Mouse (Mus musculus) heart, embryonic 13.5 days (tissue): ENCODE results near the gene Fzd10. TPM values are rescaled to one million over a fixed set of nuclear protein-coding genes. Genes with fewer than 3 reads are reported as not detected.

Experiments used
- ATAC-seq: fragments of 200-750 bp; cut with Nextera tagmentation; 2 replicates; pipeline ENCODE4 v1.8.0; 2017; ENCODE audit warnings: moderate TSS enrichment; ENCODE audit not compliant: insufficient number of reproducible peaks, low FRiP score, low TSS enrichment; ENCODE audit errors: extremely low read depth
- H3K27ac ChIP-seq: fragments of 300-500 bp; sonication (generic); replicated peaks from 2 replicates; pipeline ENCODE4 v1.5.1; 2015; ENCODE audit warnings: moderate library complexity, mild to moderate bottlenecking, inconsistent platforms
- H3K27me3 ChIP-seq: fragments of 300-500 bp; sonication (generic); replicated peaks from 2 replicates; pipeline ENCODE4 v1.6.1; 2015; ENCODE audit warnings: mild to moderate bottlenecking, inconsistent platforms
- H3K36me3 ChIP-seq: fragments of 300-500 bp; sonication (generic); 2 replicates; pipeline ENCODE4 v1.6.1; 2015; ENCODE audit warnings: mild to moderate bottlenecking, inconsistent platforms
- H3K4me1 ChIP-seq: fragments of 300-500 bp; sonication (generic); 2 replicates; pipeline ENCODE4 v1.6.1; 2015; ENCODE audit warnings: inconsistent platforms
- H3K4me2 ChIP-seq: fragments of 300-500 bp; sonication (generic); 2 replicates; pipeline ENCODE4 v1.6.1; 2015; ENCODE audit warnings: inconsistent platforms, mild to moderate bottlenecking, moderate library complexity
- H3K4me3 ChIP-seq: fragments of 300-500 bp; sonication (generic); 2 replicates; pipeline ENCODE4 v1.5.1; 2015; ENCODE audit warnings: moderate library complexity, mild to moderate bottlenecking, inconsistent platforms
- H3K9ac ChIP-seq: fragments of 300-500 bp; sonication (generic); 2 replicates; pipeline ENCODE4 v1.6.1; 2015; ENCODE audit warnings: inconsistent platforms, mild to moderate bottlenecking, moderate library complexity
- H3K9me3 ChIP-seq: fragments of 300-500 bp; sonication (generic); 2 replicates; pipeline ENCODE4 v1.6.1; 2016; ENCODE audit warnings: inconsistent platforms
- WGBS: fragments of 180-500 bp; shearing (Covaris S2); methylation state at CpG from one replicate; pipeline ENCODE4 v1.1.7; 2015; ENCODE audit warnings: mixed read lengths; 5-methylcytosine and 5-hydroxymethylcytosine counted together
- polyA plus RNA-seq: library from polyadenylated mRNA; unstranded; fragments of >200 nt; fragmentation: Nextera tagmentation; extraction: Ambion mirVana; gene quantifications from 2 replicates; pipeline ENCODE4 v1.2.1, GENCODE M21; 2015

The Fzd10 gene
- 0.36 and 0.39 TPM in 2 replicates for polyA plus RNA-seq

DNA sequence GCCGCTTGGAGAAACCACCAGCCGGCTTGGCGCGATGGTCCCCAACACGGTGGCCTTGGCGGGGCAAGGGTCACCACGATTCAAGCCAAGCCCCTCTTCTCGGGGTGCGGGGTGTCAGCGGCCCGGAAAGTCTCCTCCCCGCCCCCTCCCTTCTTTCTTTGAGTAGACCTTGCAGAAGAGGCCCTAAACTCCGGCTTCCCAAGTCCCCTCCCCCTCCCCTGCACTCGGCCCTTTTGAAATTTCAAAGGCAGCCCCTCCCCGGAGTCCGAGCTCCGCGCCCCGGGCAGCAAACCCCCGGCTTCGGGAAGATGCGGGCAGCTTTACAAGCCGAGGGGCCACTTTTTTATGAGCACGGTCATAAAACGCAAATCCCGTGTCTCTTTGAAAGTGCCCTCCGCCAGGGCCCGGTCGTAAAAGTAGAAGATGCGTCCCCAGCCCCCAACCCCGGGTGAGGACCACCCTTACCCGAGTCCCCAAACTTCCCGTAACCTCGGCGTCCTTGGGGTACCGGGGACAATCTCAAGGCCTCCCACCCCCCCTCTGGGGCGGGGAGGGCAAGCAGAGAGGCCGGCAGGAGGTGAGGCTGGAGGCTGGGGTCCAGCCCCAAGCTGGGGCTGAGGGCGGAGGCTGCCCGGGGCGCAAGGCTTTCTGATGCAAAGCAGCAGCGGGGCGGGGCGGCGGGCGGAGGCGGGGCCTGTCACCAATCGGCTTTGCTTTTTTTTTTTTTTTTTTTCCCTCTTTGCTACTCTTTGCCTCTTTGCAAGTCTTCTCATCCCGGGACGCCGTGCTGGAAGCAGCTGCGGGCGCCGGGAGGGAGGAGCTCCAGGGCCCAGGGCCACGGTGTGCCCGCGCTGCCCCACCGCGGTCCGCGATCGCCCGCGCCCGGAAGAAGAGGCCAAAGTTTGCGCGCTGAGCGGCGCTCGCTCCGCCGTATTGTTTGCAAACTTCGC is at the start of gene Fzd10:
Gene Fzd10, plus strand, starts transcription at position 773 of the 950 bp plus-strand sequence.
- H3K9me3 ChIP-seq = no peaks in the 10 kb centered on the region
- no peak within 1 kb of the TSS for H3K27ac ChIP-seq
- ATAC-seq = no peak
- no peaks in the 10 kb centered on the region for H3K36me3 ChIP-seq
- H3K4me2 ChIP-seq = peak within 1 kb of the TSS; percentile 94
- peaks cover 38% of the 10 kb centered on the region for H3K4me1 ChIP-seq
- peak within 1 kb of the TSS; percentile 78 for H3K9ac ChIP-seq
- peak within 1 kb of the TSS; percentile 73 for H3K4me3 ChIP-seq
- WGBS = under 1% methylated on average over 68 of the region's 73 CpGs
- H3K27me3 ChIP-seq = peaks cover 100% of the 10 kb centered on the region

DNA sequence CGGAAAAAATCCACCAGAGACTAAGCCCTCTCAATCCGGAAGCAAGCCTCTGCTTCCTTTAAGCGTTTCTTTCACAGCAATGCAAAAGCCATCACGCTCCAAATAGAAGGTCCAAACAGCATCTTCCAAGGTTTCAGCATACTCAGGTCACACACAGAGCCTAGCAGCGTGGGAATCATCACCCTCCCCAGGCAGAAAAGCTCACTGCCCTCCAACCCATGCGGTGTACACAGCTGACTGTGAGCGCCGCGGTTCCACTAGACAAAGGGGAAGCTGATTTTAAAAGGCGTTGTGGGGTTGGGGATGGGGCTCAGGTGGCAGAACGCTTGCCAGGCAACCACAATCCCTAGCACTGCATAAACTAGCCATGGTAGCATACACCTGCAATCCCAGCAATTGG is 49.2 kb upstream of the Fzd10 start:
- Histone ChIP-seq H3K9ac (no peak overlapping the region), H3K27ac (no peak overlapping the region), H3K9me3 (no peaks in the 10 kb centered on the region), H3K36me3 (no peaks in the 10 kb centered on the region), H3K4me2 (peak overlapping the region; percentile 59), H3K4me1 (peaks cover 7% of the 10 kb centered on the region; the same call in 1 of the 2 replicates), H3K27me3 (peaks cover 36% of the 10 kb centered on the region), H3K4me3 (peak overlapping the region; percentile 33)
- WGBS = 9% methylated on average over 11 of the region's 11 CpGs
- ATAC-seq = no peak

DNA sequence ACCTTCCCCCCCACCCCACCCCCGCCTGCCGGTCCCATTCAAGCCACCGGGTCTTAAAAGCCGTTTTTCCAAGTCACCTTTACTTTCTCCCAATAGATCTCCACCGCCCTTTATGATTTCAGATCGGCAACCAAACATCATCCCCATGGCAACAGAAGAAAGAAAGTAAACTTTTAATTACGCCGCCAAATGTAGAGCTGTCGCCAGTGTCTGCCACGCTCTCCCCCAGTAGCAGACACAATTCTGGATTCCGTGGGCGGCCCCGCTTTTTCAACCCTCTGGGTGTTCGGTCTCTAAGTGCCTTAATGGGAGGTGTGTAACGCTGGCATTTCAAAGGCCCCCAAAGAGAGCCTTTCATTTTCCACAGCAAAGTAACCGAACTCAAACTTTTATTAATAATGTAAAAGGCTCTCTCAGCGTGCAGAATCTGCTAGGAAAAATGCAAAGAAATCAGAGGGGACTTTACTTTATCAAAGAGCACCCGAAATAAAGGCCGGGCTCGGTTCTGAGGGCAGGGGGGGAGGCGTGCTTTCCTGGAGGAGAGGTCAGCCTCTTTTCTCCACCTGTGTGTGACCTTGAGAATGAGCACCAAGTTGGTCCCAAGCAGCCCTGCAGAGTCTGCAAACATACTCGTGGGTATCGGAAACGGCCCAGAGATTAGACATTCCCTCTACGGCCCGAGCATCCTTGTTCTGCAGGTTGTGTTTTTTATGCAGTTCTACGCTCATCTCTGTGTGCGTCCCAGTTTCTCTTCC is 48.3 kb upstream of the Fzd10 start:
- WGBS = 11% methylated on average over 28 of the region's 28 CpGs
- Histone ChIP-seq H3K9me3 (no peaks in the 10 kb centered on the region), H3K27ac (no peak overlapping the region), H3K4me3 (peak overlapping the region; percentile 33), H3K4me2 (peak overlapping the region; percentile 59), H3K27me3 (peaks cover 36% of the 10 kb centered on the region), H3K4me1 (peaks cover 7% of the 10 kb centered on the region; the same call in 1 of the 2 replicates), H3K9ac (no peak overlapping the region), H3K36me3 (no peaks in the 10 kb centered on the region)
- no peak for ATAC-seq

DNA sequence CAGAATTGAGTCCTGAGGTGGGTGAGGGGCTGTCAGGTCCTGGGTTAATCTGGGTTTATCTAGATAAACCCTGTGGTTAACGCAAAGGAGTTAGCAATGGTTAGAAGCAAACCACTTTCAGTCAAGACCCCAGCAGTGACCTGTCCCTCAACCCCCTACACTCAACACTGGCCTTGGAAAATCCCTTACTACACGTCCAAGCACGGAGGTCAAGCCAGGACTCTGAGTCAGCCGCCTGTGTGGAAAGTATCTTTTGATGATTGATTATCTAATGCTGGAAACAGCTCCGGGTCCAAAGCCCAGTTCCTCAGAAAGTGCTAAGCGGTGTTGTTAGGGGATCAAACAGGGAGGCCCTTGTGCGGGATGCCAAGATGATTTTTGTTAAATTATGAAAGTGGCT is 42.5 kb upstream of the Fzd10 start:
- no peak overlapping the region for H3K9ac ChIP-seq
- peaks cover 7% of the 10 kb centered on the region for H3K27me3 ChIP-seq
- H3K36me3 ChIP-seq = no peaks in the 10 kb centered on the region
- peaks cover 7% of the 10 kb centered on the region for H3K9me3 ChIP-seq
- H3K4me3 ChIP-seq = no peak overlapping the region
- H3K4me2 ChIP-seq = no peak overlapping the region
- 0 out of 2 replicates have a peak, but pooled peaks cover 3% of the 10 kb centered on the region for H3K4me1 ChIP-seq
- WGBS = 14% methylated on average over 7 of the region's 7 CpGs
- no peak for ATAC-seq
- no peak overlapping the region for H3K27ac ChIP-seq

DNA sequence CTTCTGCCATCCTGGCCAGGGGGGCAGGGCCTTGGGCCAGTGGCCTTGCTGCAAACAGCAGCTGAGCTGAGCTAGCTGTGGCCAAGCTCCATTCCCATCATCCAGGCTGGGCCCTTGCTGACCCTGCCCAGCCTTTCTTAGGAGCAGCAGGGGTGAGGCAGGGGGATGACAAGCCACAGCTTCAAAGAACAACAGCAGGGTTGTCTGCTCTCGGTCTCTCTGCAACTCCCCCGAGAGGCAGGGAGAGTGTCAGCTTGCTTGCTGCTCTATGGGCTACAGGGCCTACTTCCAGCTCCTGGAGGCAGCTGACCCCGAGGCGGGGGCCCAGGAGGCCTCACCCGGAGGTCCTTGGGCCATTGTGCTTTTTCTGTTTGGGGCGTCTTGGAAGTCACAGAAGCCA is 33.3 kb upstream of the Fzd10 start:
- no peak overlapping the region for H3K4me3 ChIP-seq
- WGBS = 23% methylated on average over 6 of the region's 6 CpGs
- no peaks in the 10 kb centered on the region for H3K9me3 ChIP-seq
- H3K4me2 ChIP-seq = no peak overlapping the region
- ATAC-seq = no peak
- no peak overlapping the region for H3K27ac ChIP-seq
- H3K9ac ChIP-seq = no peak overlapping the region
- no peaks in the 10 kb centered on the region for H3K4me1 ChIP-seq
- no peaks in the 10 kb centered on the region for H3K36me3 ChIP-seq
- no peaks in the 10 kb centered on the region for H3K27me3 ChIP-seq

DNA sequence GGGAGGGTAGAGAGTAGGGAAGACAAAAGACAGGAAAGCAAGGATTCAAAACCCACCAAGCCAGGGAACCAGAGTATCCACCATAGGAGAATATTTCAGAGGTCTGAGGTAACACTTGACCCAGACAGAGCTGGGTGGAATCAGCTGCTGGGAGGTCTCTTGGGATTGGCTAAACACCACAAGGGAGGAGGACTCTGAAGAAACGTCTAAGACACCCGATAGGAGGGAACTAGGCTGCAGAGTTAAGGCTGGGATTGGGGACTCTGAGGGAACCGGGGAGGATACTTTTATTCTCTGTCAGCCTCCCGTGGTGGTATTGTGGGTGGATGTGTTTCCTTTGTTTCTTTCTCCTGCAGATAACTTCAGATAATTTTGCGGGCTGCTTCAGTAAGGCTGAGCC is 31.7 kb upstream of the Fzd10 start:
- Histone ChIP-seq H3K4me2 (no peak overlapping the region), H3K4me3 (no peak overlapping the region), H3K27ac (no peak overlapping the region), H3K9me3 (no peaks in the 10 kb centered on the region), H3K36me3 (no peaks in the 10 kb centered on the region), H3K27me3 (no peaks in the 10 kb centered on the region), H3K4me1 (no peaks in the 10 kb centered on the region), H3K9ac (no peak overlapping the region)
- WGBS = 17% methylated on average over 5 of the region's 5 CpGs
- no peak for ATAC-seq

DNA sequence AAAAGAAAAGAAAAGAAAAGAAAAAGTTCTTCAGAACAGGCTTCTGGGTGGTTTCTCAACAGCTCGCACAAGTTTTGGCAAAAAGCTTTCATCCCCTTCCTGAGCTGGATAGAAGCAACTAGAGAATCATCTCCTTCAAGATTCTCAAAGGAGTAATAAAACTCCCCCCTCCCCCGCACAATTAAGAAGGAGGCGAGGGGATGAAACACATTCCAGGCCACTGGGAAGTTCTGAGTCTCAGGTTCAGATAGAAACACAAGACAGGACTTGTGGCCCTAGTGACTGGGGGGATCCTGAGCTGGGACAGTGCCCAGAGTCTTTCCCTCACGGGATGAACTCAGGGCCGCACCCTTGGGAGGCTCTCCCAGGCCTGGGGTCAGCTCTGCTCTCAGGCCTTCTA is 30.6 kb upstream of the Fzd10 start:
- no peak for ATAC-seq
- Histone ChIP-seq H3K27me3 (no peaks in the 10 kb centered on the region), H3K9ac (no peak overlapping the region), H3K36me3 (no peaks in the 10 kb centered on the region), H3K4me3 (no peak overlapping the region), H3K9me3 (peaks cover 4% of the 10 kb centered on the region; the same call in 1 of the 2 replicates), H3K27ac (no peak overlapping the region), H3K4me1 (no peaks in the 10 kb centered on the region), H3K4me2 (no peak overlapping the region)
- 56% methylated on average over 5 of the region's 5 CpGs for WGBS

DNA sequence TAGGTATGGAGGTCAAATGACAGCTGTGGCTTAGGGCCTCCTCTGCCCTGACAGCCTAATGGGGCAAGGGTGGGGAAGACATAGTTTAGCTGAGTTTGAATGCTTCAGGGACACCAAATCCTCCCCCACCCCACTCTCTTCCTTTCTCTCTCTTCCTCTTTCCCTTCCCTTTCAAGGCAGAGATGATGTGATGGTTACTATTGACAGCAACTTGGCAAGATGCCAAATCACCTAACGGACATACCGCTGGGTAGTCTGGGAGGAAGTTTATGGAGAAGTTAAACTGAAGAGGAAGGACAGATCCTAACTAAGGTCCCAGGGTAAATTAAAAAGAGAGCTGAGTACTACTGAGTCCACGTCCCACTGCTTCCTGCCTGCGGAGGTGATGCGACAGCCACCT is 29.8 kb upstream of the Fzd10 start:
- Histone ChIP-seq H3K4me3 (no peak overlapping the region), H3K4me1 (no peaks in the 10 kb centered on the region), H3K27me3 (no peaks in the 10 kb centered on the region), H3K27ac (no peak overlapping the region), H3K9ac (no peak overlapping the region), H3K4me2 (no peak overlapping the region), H3K9me3 (peaks cover 4% of the 10 kb centered on the region; the same call in 1 of the 2 replicates), H3K36me3 (no peaks in the 10 kb centered on the region)
- WGBS = 61% methylated on average over 5 of the region's 5 CpGs
- ATAC-seq = no peak

DNA sequence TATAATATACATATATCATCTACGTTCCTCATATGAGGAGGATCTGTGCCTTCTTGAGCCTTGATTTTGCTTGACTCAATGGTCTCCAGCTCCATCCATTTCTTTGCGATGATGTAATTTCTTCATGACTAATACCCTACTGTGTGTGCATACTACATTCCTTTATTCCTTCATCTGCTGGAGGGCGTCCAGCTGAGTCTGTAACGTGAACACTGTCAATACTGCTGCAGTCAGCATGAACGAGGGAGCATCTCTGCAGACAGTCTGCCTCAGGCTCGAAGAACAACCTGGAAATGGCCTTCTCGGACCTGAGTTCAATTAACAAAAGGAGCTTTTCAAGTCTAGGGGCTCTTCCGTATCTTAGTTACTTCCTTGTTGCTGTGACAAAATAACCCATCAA is 28.9 kb upstream of the Fzd10 start:
- Histone ChIP-seq H3K4me3 (no peak overlapping the region), H3K27me3 (no peaks in the 10 kb centered on the region), H3K4me2 (no peak overlapping the region), H3K9me3 (peaks cover 4% of the 10 kb centered on the region; the same call in 1 of the 2 replicates), H3K4me1 (no peaks in the 10 kb centered on the region), H3K36me3 (no peaks in the 10 kb centered on the region), H3K27ac (no peak overlapping the region), H3K9ac (no peak overlapping the region)
- WGBS = 59% methylated on average over 8 of the region's 8 CpGs
- no peak for ATAC-seq

DNA sequence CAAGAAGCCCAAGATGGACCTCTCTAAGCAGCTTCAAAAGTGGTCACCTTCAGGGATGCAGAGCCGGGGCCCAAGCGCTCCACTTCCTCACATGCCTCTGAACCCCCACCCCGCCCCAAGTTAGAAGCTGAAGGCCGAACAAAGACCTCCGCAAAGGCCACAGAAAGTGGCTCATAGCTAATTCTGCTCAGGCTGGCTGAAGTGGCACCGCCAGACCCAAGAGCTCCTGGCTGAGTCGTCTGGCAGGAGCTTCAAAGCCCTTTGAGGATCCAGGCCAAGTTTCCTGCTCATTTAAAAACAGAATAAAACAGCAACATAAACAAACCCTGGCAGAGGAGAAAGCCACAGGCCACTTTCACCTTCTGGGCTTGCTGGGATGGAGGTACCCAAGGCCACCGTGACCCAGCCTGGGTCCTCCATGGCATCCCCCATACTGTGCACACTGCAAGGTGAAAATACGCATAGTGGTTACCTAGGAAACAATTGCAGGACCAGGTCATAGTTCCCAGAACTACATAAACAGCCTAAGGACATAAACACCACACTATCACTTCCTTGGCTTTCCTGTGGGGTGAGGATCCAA is 24.6 kb upstream of the Fzd10 start:
- ATAC-seq = no peak
- Histone ChIP-seq H3K4me3 (no peak overlapping the region), H3K9me3 (peaks cover 4% of the 10 kb centered on the region; the same call in 1 of the 2 replicates), H3K4me1 (0 out of 2 replicates have a peak, but pooled peaks cover 7% of the 10 kb centered on the region), H3K36me3 (no peaks in the 10 kb centered on the region), H3K9ac (no peak overlapping the region), H3K27ac (no peak overlapping the region), H3K27me3 (peaks cover 10% of the 10 kb centered on the region; the same call in 1 of the 2 replicates), H3K4me2 (no peak overlapping the region)
- WGBS = 62% methylated on average over 9 of the region's 9 CpGs
